Mouse (Mus musculus): ENCODE data around the gene Vmn2r81. TPM values are rescaled to one million over a fixed set of nuclear protein-coding genes. Genes with fewer than 3 reads are reported as not detected.

Gene Vmn2r81
- polyA plus RNA-seq (2017; shearing (Covaris generic)): not detected

GRCm38 (mm10) chr10:79247392-79247791 is at the start of gene Vmn2r81:
TSS of gene Vmn2r81 (plus strand) at chr10:79247692.

Other genes starting within 250 kb of the Vmn2r81 start
- gene Olfr1351, start 235.2 kb upstream of the Vmn2r81 start, polyA plus RNA-seq (2017; shearing (Covaris generic)): not detected
- gene Olfr57, start 219.0 kb upstream of the Vmn2r81 start, polyA plus RNA-seq (2017; shearing (Covaris generic)): not detected
- 15.9 TPM for gene 2610008E11Rik, start 150.1 kb upstream of the Vmn2r81 start, polyA plus RNA-seq (2017; shearing (Covaris generic))
- not detected for gene Vmn2r80, start 98.9 kb upstream of the Vmn2r81 start, polyA plus RNA-seq (2017; shearing (Covaris generic))
- gene Vmn2r82, start 108.8 kb downstream of the Vmn2r81 start, polyA plus RNA-seq (2017; shearing (Covaris generic)): not detected
- gene Vmn2r83, start 221.0 kb downstream of the Vmn2r81 start, polyA plus RNA-seq (2017; shearing (Covaris generic)): not detected